Mouse (Mus musculus) yolk sac, embryonic 10.5 days (tissue): ENCODE measurements around the gene Parp4.

Experiments
- DNase-seq: peaks from one replicate; pipeline ENCODE4 v3.0.0-alpha.2; 2017; ENCODE audit warnings: low spot score

Parp4 gene

DNA sequence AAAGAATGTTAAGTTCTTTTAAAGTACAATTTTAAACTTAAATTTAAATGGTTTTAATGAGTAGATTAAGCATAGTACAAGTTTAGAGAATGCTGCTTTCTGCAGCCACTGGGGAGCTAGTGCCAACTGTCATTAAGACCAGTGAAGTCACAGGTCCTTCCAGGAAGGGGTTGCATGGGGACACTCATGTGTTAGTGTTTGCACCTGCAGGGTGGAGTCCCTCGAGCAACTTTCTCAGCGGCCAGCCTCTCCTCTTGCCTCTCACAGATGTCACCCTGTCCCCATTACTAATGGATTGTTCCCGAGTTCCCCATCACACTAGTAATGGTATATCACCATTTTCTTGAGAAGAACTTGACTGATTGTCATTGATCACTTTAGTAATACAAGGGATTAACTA lies 37.8 kb downstream of the Parp4 start:
- DNase-seq, result no peak

DNA sequence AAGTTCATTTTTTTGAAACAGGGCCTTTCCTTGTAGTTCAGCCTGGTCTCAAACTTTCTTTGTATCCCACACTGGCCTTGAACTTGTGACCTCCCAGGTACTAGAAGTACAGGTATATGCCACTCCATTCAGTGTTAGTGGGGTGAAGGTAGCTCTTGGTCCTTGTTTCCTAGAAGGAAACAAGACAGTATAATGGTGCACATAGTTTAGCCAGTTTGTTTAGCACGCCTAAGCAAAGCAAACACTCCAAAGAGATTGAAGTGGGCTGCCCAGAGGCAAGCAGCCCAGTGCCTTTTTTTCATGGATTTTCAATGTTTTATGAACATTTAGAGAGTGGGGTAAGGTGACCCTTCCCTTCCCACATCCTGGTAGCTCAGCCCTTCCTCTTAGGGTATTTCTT lies 42.1 kb downstream of the Parp4 start:
- no peak for DNase-seq

DNA sequence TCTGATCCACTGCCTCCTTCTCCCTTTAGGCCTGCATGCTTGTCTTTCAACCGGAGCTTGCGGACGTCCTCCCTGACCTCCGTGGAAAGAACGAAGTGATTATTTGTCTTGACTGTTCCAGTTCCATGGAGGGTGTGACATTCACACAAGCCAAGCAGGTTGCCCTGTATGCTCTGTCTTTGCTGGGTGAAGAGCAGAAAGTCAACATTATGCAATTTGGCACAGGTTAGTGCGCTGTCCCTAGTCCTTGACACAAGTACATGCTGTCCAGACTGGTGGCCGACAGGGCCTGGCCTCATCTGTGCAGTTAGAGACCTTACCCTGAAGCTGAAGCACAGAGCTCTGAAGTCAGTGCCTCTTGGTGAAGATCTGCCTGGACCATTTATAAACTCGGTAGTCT lies 45.0 kb downstream of the Parp4 start:
- DNase-seq, result no peak

DNA sequence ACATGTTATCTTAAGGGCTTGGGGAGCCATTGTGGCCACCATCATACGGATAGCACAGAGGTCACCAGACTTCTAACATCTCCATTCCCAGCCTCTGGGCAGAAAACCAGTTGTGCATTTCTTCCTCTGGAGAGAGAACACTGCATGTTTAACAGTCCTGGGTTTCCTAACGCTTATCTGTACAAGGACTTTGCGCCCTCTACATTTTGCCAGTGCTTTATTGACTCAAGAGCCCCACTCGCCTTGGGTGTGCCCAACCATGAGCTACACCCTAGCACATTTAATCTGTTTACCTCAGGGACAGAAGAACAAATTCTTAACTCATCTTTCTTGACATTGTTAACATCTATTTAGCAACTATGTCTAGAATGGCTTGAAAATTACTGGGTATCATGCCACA lies 50.8 kb downstream of the Parp4 start:
- DNase-seq, result peak; percentile 3

DNA sequence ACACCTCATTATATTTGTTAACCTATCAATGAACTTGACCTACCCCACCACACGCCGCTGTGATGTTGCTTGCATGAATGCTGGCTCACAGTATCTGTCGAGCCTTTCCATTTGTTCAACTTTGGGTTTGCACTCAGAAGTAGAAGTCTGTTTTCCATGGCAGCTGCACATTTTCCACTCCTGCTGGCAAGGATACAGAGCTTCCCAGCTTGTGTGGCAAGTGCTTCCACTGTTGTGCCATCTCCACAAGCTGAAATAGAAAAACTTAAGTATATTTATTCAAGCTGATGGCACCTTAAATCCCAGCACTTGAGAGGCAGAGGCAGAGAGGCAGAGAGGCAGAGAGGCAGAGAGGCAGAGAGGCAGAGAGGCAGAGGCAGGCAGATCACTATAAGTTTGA lies 52.9 kb downstream of the Parp4 start:
- DNase-seq, result no peak

DNA sequence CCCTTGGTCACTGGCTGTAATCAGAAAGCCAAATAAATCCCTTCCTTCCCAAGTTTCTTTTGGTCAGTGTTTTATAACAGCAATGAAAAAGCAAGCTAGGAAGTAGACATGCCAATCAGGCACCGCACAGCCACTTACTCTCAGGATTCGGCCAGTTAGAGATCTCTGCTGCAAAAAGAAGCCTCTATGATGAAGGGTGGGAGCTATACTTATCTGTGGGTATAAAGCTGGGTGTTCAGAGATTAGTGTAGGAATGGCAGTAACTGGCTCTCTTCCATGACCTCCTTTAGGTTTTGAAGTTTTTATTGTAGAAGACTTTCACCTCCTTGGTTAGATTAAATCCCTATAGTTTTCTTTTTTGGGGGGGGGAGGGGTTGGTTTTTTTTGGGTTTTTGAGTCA lies 55.7 kb downstream of the Parp4 start:
- DNase-seq, result no peak

DNA sequence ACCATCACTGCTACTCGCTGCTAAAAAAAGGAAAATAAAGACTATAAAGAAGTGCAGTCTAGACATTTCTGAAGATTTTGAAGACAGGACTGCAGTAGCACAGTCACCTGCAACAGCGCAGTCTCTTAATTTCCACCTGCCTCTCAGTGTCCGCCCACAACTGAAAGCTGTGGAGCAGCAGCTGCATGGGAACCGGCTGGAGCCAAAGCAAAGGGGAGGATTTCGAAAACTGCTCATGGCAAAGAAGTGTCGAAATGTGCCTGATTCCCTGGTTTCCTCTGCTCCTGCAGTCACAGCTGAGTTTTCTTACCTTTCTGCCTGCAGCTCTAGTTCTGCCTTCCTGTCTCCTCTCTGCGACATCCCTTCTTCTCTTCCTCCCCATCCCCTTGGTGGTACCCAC lies 71.8 kb downstream of the Parp4 start:
- DNase-seq, result no peak

DNA sequence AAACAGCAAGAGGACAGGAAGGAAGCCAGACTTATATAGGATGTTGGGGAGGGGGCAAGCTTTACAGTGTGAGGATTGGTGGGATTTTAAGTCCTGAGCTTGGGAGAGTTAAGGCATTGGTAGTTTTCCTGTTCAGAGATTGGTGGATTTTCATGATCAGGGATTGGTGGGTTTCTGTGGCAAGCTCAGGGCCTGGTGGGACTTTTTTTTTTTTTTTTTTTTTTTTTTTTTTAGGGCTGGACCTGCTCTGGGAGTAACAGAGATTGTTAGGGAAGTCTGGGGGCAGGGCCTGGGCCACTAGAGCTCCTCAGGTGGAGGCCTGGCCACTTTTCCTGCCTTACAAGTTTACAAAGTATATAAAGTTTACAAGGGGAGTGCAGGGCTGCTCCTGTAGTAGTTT lies 74.0 kb downstream of the Parp4 start:
- no peak for DNase-seq

DNA sequence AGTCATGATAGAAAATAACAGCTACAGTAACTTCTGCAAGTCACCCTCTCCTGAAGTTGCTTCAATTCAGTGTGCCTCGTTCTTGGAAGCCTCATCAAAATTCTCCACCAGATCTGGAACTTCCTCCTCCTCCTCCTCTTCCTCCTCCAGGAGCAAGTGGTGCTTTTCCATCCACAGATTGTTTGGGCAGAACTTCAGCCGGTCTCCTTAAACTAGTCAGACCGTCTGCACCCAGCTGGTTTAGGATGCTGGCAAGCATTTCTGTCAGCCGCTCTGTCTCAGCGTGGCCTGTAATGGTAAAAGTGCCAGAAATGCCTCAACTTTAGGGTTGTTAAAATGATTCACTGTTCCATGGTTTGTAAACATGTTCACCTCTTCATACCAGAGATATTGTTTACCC lies 90.2 kb downstream of the Parp4 start:
- DNase-seq, result no peak

DNA sequence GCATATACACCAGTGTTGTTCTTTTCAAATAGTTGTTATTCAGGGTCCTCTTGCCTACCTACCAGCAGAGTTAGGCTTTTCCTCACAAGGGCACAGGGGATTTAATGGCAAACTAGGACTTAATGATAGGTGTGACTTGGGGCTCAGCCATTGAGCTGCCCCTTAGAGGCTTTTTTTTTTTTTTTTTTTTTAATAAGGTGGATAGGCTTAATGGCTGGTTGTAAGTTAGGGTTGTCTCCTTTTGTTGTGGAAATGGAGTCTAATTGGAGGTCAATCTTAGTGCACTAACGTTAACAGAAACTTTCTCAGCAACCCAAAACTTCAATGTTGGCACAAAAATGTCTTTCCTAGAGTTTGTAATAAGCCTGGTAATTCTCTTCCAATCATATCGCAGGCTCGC lies 91.5 kb downstream of the Parp4 start:
- DNase-seq, result no peak

DNA sequence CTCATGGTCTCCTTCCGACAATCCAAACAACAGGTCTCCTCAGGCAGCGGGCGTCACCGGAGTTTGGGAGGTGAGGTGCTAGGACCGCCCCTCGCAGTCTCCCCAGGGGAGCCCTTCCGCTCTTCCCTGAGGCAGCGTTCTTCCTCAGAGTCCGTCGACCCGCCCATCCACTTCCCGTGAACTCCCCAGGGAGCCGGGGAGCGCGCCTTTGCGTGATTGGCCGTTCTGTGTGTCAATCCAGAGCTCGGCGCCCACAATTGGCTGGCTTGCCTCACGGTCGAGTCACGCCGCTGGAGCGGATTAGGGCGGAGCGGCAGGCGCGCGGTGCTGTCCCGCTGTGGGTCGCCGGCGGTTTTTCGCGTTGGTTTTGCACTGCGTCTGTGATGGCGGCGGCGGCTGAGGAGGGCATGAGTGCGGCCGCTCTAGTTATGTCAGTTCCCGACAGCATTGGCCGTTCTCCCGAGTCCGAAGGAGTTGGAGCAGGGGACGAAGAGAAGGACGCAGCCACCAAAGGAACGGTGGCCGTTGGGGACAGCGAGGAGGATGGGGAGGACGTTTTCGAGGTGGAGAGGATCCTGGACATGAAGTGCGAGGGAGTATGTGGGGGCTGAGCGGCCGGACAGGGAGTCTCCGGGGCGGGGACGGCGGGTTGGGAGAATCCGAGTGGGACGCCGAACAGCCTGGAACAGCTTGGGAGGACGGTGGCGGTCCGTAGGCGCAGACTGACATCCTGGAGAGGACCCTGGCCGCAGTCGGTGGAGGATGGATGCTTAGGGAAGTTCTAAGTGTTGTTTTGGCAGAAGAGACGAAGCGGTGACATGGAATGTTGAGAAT lies 92.8 kb downstream of the Parp4 start, which contains the start of gene Mphosph8:
Mphosph8 (plus strand) TSS at position 280 of the 834 bp plus-strand sequence.
- peak; percentile 99 for DNase-seq

DNA sequence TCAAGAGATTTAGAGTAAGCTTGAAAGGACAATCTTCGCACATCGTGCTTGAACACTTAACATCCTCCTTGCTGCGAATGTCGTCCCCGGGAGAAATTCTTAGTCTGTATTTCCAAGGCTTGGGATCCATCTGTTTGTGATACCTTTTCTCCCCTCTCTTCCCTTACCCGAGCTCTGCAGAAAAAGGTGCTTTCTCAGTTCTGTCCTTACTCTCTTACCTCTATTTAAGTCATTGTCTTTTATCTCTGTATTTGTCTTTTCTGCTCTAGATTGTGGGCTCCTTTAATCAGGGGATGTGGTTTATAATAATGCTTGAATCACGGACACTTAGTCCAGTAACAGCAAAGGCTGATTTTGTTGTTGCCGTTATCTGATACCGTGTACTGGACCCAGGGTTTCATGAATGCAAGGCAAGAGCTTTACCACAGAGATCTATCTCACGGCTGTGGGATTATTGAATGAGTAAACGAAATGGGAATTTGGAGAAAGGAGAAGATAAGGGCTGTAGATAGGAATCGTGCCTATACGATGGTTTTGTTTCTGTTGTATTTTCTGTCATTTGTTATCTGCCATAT lies 93.7 kb downstream of the Parp4 start:
- no peak for DNase-seq

DNA sequence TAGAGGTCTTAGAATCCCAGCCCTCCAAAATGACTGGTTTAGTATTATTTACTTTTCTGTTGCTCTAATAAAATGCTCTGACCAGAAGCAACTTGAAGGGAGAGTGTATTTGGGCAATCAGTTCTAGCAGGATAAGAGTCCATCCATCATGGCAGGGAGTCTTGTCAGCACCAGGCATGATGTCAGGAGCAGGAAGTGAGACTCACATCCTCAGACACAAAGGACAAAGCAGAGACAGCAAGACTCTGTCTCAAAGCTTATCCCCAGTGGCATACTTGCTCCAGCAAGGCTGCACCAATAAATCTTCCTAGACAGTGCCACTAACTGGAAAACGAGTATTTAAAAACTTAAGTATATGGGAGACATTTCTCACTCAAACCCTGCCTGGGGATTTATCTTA lies 110.0 kb downstream of the Parp4 start:
- no peak for DNase-seq

DNA sequence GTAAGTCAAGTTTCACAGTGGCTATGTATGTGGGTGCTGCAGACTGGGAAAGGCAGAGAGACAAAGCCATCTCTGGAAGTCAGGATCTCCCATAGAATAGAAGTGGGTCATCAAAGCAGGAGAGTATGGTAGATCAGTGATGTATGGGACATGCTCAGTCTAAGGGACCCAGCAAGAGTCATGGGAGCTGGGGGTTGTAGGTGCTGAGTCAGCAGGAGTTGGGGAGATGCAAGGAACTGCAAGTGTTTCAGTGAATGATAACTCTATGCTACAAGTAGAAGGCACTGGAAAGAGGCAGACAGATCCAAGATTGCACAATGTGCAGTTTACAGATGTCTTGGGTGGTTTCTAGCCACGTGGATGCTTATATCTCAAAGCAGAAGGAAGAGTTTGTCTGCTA lies 113.7 kb downstream of the Parp4 start:
- DNase-seq, result no peak

DNA sequence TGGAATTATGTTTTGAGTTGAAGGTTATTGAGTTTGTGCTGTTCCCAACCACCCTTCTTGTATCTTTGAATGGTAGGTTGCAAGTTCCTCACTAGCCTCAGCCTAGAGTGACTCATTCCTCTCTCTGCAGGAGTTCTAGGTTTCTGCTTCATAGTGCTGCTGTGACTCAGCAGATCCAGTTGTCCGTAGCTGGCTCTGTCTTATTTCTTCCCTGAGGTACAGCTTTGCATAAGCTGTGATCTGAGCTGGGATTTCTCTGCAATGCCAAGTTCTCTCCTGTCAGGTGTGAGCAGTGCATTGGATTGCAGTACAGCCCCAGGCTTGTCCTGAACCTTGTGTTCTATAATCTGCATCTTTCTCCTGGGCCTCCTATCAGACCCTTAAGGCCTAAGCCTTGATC lies 114.3 kb downstream of the Parp4 start:
- no peak for DNase-seq

DNA sequence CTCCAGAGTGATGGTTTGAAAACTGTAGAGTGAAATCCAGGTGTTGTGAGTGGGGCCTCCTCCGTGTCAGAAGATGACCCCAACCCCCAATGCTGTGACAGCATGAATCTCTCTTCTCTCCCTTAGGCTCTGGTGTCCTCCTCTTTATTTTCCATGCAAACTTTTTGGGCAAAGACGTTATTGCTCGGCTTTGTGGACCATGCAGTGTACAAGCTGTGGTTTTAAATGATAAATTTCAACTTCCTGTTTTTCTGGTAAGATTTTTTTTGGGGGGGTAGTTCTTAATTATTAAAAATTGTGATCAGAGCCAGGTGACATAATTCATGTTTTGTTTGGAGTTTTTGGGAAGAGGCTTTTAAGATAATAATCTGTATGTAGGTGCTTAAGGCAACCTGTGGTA lies 120.1 kb downstream of the Parp4 start:
- no peak for DNase-seq

DNA sequence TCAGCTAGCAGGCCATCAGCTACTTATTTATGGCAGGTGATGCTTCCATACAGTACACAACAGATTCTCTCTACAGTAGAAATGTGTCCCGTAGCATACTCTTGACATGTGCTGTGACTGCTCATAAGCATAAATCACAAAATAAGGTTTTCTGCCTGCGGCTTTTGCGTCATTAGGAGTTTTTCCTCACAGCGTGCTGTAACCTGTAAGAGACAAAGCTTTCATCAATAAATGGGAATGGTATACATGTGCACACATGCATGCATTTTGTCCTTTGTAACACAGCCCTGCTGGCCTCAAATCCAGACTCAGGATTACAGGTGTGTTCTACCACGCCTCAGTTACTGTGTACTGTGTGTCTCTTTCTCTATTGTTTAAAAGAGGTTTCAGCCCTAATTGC lies 122.4 kb downstream of the Parp4 start:
- no peak for DNase-seq

DNA sequence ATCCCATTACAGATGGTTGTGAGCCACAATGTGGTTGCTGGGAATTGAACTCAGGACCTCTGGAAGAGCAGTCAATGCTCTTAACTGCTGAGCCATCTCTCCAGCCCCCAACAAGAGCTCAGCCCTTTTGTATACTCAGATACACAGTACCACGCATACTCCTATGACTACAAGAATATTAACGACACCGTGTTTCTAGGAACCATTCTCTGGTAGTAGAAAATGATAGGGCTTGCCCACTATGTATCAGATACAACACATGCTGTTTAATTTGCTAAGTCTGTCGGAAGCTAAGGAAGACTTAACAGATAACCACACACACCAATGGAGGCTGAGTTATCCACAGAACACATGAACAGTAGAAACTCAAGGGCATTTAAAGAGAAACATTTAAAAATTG lies 127.2 kb downstream of the Parp4 start:
- no peak for DNase-seq

DNA sequence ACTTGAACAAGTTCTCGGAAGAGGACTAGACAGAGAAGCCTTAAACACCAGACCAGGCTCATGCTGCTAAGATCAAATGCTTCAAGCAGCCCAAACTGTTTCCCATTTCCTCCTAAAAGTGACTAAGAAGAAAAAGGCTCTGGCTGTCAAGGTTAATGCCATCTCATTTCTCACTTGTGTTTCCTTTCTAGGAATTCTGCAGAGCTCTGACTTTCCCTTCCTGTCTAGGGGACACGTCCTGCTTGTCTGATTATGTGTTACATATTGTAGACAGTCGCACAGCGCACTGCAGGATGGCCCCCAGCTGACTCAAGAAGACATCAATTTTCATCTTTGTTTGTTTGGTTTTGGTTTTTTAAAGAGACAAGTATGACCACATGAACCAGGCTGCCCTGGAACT lies 130.3 kb downstream of the Parp4 start:
- DNase-seq, result no peak
